Mouse (Mus musculus): Measurements from ENCODE around the gene Ints6l.

DNA sequence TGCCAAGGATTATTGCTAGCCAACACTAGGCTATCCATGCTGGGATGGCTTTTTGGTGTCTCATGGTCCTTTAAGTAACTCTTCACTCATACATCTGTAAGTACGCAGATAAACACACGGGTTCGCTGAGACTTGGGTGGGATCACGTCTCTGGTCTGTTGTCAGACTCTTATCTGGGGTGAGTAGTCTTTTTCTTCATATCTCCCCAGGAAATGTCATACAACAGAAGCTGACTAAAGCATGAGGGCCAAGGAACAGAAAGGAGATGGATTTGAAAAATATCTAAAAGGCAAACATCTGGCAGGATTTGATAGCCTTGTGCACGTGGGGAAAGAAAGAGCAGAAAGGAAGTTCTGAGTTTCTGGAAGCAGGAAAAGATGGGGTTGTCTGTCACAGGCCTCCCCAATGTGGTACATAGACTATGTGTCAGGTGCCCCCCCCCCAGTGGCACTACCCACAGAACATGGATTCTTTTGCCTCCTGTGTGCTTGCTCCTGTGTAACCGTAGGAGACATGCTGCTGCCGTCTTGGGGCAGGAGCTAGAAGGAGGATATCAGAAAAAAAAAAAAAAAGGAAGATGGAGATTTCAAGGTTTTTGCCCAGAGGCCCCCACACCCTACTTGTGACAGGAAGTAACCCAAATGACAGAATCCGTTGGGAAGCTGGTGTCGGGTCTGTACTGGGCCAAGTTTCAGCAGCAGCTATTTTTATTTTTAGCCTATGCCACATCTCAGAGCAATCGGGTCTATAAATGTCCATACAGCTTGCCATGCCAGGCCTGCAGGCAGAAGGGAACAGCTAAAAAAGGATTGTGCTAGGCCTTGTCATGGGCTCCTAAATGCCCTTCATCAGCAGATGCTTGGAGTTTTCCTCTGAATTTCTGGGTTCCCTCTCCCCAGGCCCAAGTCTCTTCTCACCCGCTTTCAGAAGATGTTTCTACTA lies 7.9 kb upstream of the Ints6l start:
- TF ChIP-seq POLR2A (IDR thresholded peaks at IDR 0.05; ENCODE audit: borderline replicate concordance, low read depth, low read length): no peak
- TF ChIP-seq CTCF (IDR thresholded peaks at IDR 0.05; ENCODE audit: low read depth, low read length): no peak

All from bone marrow macrophage, adult 2 months (primary cell).